In genomic region chr12:76957688-76958087, GRCm38 (mm10) we compare ENCODE assay signal across 10 mouse cellular contexts. TPM values are rescaled to one million over a fixed set of nuclear protein-coding genes. Genes with fewer than 3 reads are reported as not detected.
DNase-seq lines count a peak whose midpoint lies in the region; ATAC-seq and TF ChIP-seq lines count a peak whose summit lies in the region.
"Had no signal": no experiment of that assay in that cellular context is flagged by ENCODE, and none has a peak within 500 bp of the region (broad histone marks: within the 10 kb centered on the region; RNA-seq: fewer than 3 reads in every experiment).

No protein-coding gene starts in this region.

- no peak for DNase-seq in heart, embryonic 10.5 days (ENCODE audit: low spot score)
- peak; percentile 75 for DNase-seq in CH12.LX (ENCODE audit: extremely low read depth)
- DNase-seq in kidney, postnatal 4 days: peak; percentile 22 to 35
- no peak for DNase-seq in cerebellum, postnatal 10 days
- no peak for DNase-seq in gastrocnemius, adult 8-10 months (ENCODE audit: low spot score in 2 of 2)

- peaks cover 24% of the 10 kb centered on the region for H3K36me3 ChIP-seq in heart, embryonic 16.5 days (ENCODE audit: control insufficient read depth, insufficient read depth)
- H3K36me3 ChIP-seq in heart, embryonic 10.5 days: peaks cover 58% of the 10 kb centered on the region
- H3K36me3 ChIP-seq in CH12.LX (replicated peaks in 1 of 2; ENCODE audit: control insufficient read depth in 1 of 2, insufficient read depth in 1 of 2, low read length in 1 of 2): peaks cover 33 to 60% of the 10 kb centered on the region in 2 experiments
- peaks cover 21% of the 10 kb centered on the region; the same call in 1 of the 2 replicates for H3K36me3 ChIP-seq in intestine, embryonic 15.5 days

- no peak for TF ChIP-seq POLR2A in CH12.LX (IDR thresholded peaks at IDR 0.05; ENCODE audit: low read depth, low read length)

- dilution Hi-C loops in CH12.LX (cut with MboI; ENCODE audit: extremely low pct_ligation_motif_present, extremely low pct_unique_long_range_greater_than_20kb, low sequenced_read_pairs): no loop called here

- TF ChIP-seq CTCF in CH12.LX (conservative IDR thresholded peaks at IDR 0.05 in 1 of 2, IDR thresholded peaks at IDR 0.05 in 1 of 2; ENCODE audit: low read depth in 2 of 2, low read length in 2 of 2): no peak

- H3K79me2 ChIP-seq in CH12.LX (replicated peaks; ENCODE audit: control insufficient read depth, extremely low read depth, insufficient read depth, poor library complexity, severe bottlenecking): peaks cover 60% of the 10 kb centered on the region

- in situ Hi-C loops in CH12.LX (cut with MboI; ENCODE audit: low pct_ligation_motif_present, low pct_unique_long_range_greater_than_20kb, low sequenced_read_pairs): no loop called here

- peaks cover 30% of the 10 kb centered on the region for H3K4me1 ChIP-seq in heart, embryonic 16.5 days (ENCODE audit: control insufficient read depth, insufficient read depth, low read length)
- peaks cover 14% of the 10 kb centered on the region for H3K4me1 ChIP-seq in heart, embryonic 10.5 days
- H3K4me1 ChIP-seq in CH12.LX (ENCODE audit: control insufficient read depth in 1 of 2, insufficient read depth in 2 of 2): peaks cover 0 to 36% of the 10 kb centered on the region in 2 experiments; a peak in 2 of 4 replicates
- H3K4me1 ChIP-seq in intestine, embryonic 15.5 days (replicated peaks): peaks cover 11% of the 10 kb centered on the region

- WGBS in heart, embryonic 16.5 days: 66% methylated on average over 5 of the region's 5 CpGs
- 88% methylated on average over 5 of the region's 5 CpGs for WGBS in heart, embryonic 10.5 days
- WGBS in intestine, embryonic 15.5 days: 68% methylated on average over 5 of the region's 5 CpGs

- no peaks in the 10 kb centered on the region for H3K9me3 ChIP-seq in heart, embryonic 16.5 days (replicated peaks; ENCODE audit: control insufficient read depth, low read length)
- H3K9me3 ChIP-seq in heart, embryonic 10.5 days: no peaks in the 10 kb centered on the region
- H3K9me3 ChIP-seq in CH12.LX (replicated peaks; ENCODE audit: low read length): no peaks in the 10 kb centered on the region
- no peaks in the 10 kb centered on the region for H3K9me3 ChIP-seq in intestine, embryonic 15.5 days
- H3K9me3 ChIP-seq: embryonic facial prominence, embryonic 12.5 days; hindbrain, embryonic 10.5 days had no signal

- ATAC-seq in heart, embryonic 16.5 days (replicated peaks; ENCODE audit: extremely low read depth, insufficient read depth, low FRiP score): no peak
- peak; percentile 59 for ATAC-seq in neutrophil, adult 5-6 weeks (ENCODE audit: extremely low read depth, insufficient number of reproducible peaks, low FRiP score, poor library complexity, severe bottlenecking)
- ATAC-seq in intestine, embryonic 15.5 days: no peak

- TF ChIP-seq RAD21 in CH12.LX (IDR thresholded peaks at IDR 0.05; ENCODE audit: low read depth, low read length): no peak

- H3K27me3 ChIP-seq in heart, embryonic 16.5 days (ENCODE audit: control insufficient read depth, insufficient read depth, low read length): no peaks in the 10 kb centered on the region
- no peaks in the 10 kb centered on the region for H3K27me3 ChIP-seq in heart, embryonic 10.5 days (ENCODE audit: insufficient read depth, poor library complexity, severe bottlenecking)
- no peaks in the 10 kb centered on the region for H3K27me3 ChIP-seq in CH12.LX (replicated peaks)
- H3K27me3 ChIP-seq in intestine, embryonic 15.5 days (replicated peaks): no peaks in the 10 kb centered on the region
- H3K27me3 ChIP-seq: embryonic facial prominence, embryonic 12.5 days had no signal

- peak overlapping the region; percentile 10; the same call in 1 of the 2 replicates for H3K4me3 ChIP-seq in heart, embryonic 16.5 days (ENCODE audit: low read length)
- no peak overlapping the region for H3K4me3 ChIP-seq in heart, embryonic 10.5 days
- peak overlapping the region; percentile 39 to 48 (median 45) for H3K4me3 ChIP-seq in CH12.LX (replicated peaks in 1 of 3; ENCODE audit: low read depth in 2 of 3, low read length in 2 of 3, poor library complexity in 1 of 3)
- no peak overlapping the region for H3K4me3 ChIP-seq in intestine, embryonic 15.5 days (replicated peaks)
- H3K4me3 ChIP-seq: embryonic facial prominence, embryonic 12.5 days; hindbrain, embryonic 10.5 days had no signal

- peak overlapping the region; percentile 34 for H3K4me2 ChIP-seq in heart, embryonic 16.5 days (ENCODE audit: low read depth, low read length)
- peak overlapping the region; percentile 56 for H3K4me2 ChIP-seq in CH12.LX (ENCODE audit: insufficient read depth, low read depth, poor library complexity, severe bottlenecking)
- no peak overlapping the region for H3K4me2 ChIP-seq in intestine, embryonic 15.5 days (replicated peaks)
- H3K4me2 ChIP-seq: embryonic facial prominence, embryonic 12.5 days had no signal

- peak; percentile 65 for TF ChIP-seq EP300 in CH12.LX (IDR thresholded peaks at IDR 0.05; ENCODE audit: low read length)

- H3K27ac ChIP-seq in heart, embryonic 16.5 days (ENCODE audit: low read length): no peak overlapping the region
- H3K27ac ChIP-seq in heart, embryonic 10.5 days: no peak overlapping the region
- H3K27ac ChIP-seq in CH12.LX (ENCODE audit: insufficient read depth, low read depth): peak overlapping the region; percentile 38; the same call in 1 of the 2 replicates
- no peak overlapping the region for H3K27ac ChIP-seq in intestine, embryonic 15.5 days
- H3K27ac ChIP-seq: embryonic facial prominence, embryonic 12.5 days; hindbrain, embryonic 10.5 days had no signal

- H3K9ac ChIP-seq in heart, embryonic 16.5 days (ENCODE audit: low read length): no peak overlapping the region
- peak overlapping the region; percentile 77 for H3K9ac ChIP-seq in CH12.LX (ENCODE audit: insufficient read depth, low read depth)
- H3K9ac ChIP-seq in intestine, embryonic 15.5 days: no peak overlapping the region
- H3K9ac ChIP-seq: embryonic facial prominence, embryonic 12.5 days had no signal

TF ChIP-seq in CH12.LX, 34 proteins besides CTCF, POLR2A, EP300 and RAD21:
- TF ChIP-seq MYC (IDR thresholded peaks at IDR 0.05; ENCODE audit: low read depth, low read length) (peak; percentile 81), TCF12 (IDR thresholded peaks at IDR 0.05; ENCODE audit: low read depth, low read length) (no peak), MXI1 (IDR thresholded peaks at IDR 0.05; ENCODE audit: low read depth, low read length) (peak; percentile 78; the same call in 1 of the 2 replicates), MAFK (IDR thresholded peaks at IDR 0.05; ENCODE audit: insufficient replicate concordance, low read length) (no peak), BHLHE40 (IDR thresholded peaks at IDR 0.05; ENCODE audit: low read depth, low read length) (peak; percentile 95), ZNF384 (IDR thresholded peaks at IDR 0.05; ENCODE audit: low read depth, low read length) (no peak), UBTF (IDR thresholded peaks at IDR 0.05; ENCODE audit: low read depth, low read length) (no peak), SMC3 (IDR thresholded peaks at IDR 0.05; ENCODE audit: low read depth, low read length) (no peak), HCFC1 (IDR thresholded peaks at IDR 0.05; ENCODE audit: low read depth, low read length) (peak; percentile 36), IRF4 (IDR thresholded peaks at IDR 0.05; ENCODE audit: low read depth, low read length) (peak; percentile 74), GABPA (IDR thresholded peaks at IDR 0.05; ENCODE audit: insufficient replicate concordance, low read depth, low read length) (no peak), NRF1 (IDR thresholded peaks at IDR 0.05; ENCODE audit: low read depth, low read length) (no peak), MAZ (IDR thresholded peaks at IDR 0.05; ENCODE audit: low read depth, low read length) (no peak), ELF1 (IDR thresholded peaks at IDR 0.05; ENCODE audit: low read depth, low read length) (peak; percentile 80), POLR2AphosphoS2 (IDR thresholded peaks at IDR 0.05; ENCODE audit: low read depth, low read length) (no peak), PAX5 (IDR thresholded peaks at IDR 0.05; ENCODE audit: low read length) (no peak)

RNA-seq across cellular contexts. Expression of gene Max, which starts 4.3 kb away (rescaled TPM):
- 6.9 and 11.6 TPM in 2 replicates for polyA plus RNA-seq in heart, embryonic 16.5 days (2015; fragmentation: Nextera tagmentation; extraction: Ambion mirVana)
- polyA plus RNA-seq in heart, embryonic 10.5 days (2016; fragmentation: Nextera tagmentation; extraction: Ambion mirVana): 10.7 and 12.9 TPM in 2 replicates
- total RNA-seq in CH12.LX (2012; rRNA removed) (23.9 and 31.7 TPM in 2 replicates), CH12.LX (2014; rRNA removed) (69.6 and 84.8 TPM in 2 replicates)
- polyA plus RNA-seq in CH12.LX (2012; ENCODE audit: insufficient read length, low read depth): 106 and 128 TPM in 2 replicates
- 238 and 243 TPM in 2 replicates for total RNA-seq in neutrophil, adult 5-6 weeks (2017)
- 10 to 100 TPM; 27.0 to 40.6 (median 31.6) TPM for total RNA-seq in gastrocnemius, adult 8-10 months (2022)
- polyA plus RNA-seq in intestine, embryonic 15.5 days (2015; fragmentation: Nextera tagmentation; extraction: Ambion mirVana): 13.0 and 13.1 TPM in 2 replicates

Comparison
In these comparisons a context has a peak if more than half of its experiments do, and no peak if none do; other contexts are left out.
1. H3K4me3 ChIP-seq: peak in heart, embryonic 16.5 days (single experiment) and CH12.LX (3 of 3); none in heart, embryonic 10.5 days (single experiment) and intestine, embryonic 15.5 days (single experiment).
2. DNase-seq: peak in CH12.LX (single experiment) and kidney, postnatal 4 days (2 of 2); none in heart, embryonic 10.5 days (single experiment), cerebellum, postnatal 10 days (0 of 2) and gastrocnemius, adult 8-10 months (0 of 2).